Mouse (Mus musculus): ENCODE measurements around the gene Lefty1.
"Not testable (repeated sequence)": the region's sequence is repeated elsewhere in the genome, so short reads cannot be mapped to it uniquely, and the experiment has no call there.

The Lefty1 gene

DNA sequence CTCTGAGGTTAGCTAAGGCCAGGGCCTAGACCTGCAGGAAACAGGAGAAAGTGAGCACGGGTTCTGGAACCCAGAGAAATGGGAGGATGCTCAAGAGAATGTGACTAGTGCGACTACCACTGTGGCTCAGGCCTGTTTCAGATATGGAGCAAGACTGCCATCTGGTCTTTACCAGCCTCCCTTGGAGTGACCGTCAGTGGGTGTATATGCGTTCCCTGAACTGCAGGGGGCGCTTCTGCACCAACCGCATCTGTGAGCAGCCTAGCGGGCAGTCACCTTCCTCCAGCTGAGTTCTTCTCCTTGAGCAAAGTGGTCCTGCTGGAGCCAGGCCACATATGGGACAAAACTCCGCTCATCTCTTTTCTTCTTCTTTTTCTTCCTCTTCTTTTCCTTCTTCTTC, 15.1 kb upstream of the Lefty1 start:
- no peak for DNase-seq (ENCODE audit: low read depth, low spot score)

DNA sequence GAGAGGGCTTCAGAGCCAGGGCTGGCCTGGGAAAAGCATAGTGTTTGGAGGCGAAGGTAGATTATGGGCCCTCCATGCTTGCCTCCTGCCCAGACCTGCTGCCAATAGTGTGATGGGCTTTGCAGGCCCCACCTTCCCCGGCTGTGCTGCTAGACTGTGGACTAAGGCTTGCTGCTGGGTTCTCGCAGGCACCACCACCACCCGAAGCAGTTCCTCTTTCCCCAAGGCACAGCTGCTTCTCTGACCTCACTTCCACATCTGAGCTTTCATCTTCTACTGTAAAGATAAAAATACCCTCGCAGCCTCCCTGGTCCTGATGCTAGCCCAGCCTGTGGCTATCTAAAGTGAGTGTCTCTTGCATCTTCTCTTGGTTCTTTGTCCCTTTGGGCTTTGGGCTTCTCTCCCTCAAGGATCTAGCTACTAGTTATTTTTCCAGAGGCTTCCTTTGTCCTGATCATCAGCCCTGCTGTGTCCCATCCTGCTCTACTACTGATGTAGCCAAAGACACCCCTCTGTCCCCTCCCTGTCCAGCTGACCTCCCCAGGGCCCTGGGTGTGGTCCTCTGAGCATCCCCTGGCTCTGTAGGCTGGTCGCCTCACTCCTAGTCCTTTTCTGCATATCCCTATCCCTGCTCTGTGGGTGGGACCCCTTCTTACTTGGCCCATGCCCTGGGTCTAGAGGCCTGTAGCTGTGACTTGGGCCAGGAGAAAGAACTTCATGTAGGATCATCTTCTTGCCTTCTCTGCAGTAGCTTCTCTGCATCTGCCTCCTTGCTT, 12.4 kb upstream of the Lefty1 start:
- DNase-seq (ENCODE audit: low read depth, low spot score): no peak

DNA sequence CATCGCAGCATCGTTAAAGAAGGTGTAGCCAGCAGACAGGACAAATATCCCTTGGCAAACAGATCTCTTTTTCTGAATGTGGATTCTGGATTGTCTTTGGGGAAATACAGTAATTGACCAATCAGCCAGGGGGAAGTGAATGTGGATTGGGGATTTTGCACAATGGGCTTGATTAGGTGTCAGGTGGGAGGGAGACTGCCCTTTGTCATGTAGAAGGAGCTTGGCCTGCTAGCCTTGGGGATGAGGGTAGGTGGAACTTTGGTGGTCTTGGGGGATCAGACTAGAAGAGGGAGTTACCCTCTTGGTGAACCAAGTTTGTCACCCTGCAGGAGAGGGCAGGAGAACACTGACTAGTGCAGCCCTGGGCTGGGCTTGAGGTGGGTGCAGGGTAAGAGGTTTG, 10.1 kb upstream of the Lefty1 start:
- no peak for DNase-seq (ENCODE audit: low read depth, low spot score)

DNA sequence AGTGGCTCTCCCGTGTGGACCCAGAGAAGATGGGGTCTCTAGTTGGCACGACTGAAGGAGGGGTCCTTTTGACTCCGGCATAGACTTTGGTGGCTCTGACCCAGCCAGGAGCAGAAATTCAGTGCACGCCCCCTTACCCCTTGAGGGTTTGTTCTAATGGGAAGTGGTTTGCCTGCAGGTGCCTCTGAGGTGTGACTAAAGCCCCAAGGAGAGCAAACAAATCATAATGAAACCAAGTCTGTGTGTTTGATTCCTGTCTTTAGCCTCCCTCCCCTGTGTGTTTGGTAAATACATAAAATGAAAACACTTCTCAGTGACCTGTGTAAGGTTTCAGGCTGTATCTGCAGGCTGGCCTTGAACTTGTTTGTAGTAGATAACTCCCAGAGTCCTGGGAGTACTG, 8.5 kb upstream of the Lefty1 start:
- DNase-seq (ENCODE audit: low read depth, low spot score): no peak

DNA sequence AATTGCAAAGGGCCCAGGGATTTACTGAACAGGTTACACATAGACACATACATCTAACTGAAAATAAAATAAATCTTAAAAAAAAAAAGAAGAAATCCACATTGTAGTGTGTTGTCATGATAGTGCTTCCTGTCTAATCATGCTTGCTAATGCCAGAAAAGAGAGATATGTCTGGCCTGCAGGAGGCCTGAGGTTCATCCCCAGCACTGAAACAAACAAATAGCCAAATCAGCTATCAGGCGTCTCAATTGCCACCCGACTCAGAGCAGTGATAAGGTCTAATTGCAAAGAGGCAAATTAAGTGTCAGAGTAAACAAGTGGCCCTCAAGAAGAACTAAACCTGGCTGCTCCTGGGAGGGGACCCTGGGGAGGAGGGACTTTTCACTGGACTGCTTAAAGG, 5.2 kb upstream of the Lefty1 start:
- no peak for DNase-seq (ENCODE audit: low read depth, low spot score)

DNA sequence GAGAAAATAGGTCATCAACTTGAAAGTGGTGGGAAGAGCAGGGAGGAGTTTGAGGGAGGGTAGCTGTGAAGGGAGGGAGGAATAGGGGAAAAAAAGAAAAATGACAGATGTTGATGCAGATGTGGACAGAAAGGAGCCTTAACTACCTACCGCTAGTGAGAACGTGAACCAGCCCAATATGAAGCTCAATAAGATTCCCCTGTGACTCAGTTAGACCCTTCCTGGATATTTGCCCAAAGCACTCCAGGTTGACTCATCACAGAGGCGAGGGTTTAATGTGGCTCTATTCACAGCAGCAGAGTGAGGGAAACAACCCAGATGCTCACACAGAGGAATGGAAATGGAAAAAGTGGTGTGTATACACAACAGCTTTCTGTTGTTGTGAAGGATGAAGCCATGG, 3.7 kb upstream of the Lefty1 start:
- no peak for DNase-seq (ENCODE audit: low read depth, low spot score)

DNA sequence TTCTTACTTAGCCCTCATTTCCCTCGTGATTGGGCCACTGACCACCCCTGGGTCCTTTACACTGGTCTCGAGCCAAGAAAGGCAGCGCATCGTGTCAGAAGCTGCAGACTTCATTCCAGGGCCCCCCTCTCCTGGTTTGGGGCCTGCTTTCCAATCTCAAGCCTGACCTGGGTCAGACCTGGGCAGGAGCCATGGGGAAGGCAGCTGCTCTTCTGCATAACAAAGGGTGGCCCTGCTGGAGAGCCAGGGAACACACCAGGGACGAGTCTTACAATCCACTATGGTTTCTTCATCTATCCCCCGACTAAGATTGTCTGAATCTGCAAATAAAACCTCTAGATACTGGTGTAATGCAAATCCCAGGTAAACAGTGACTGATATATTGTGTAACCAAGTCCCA, 1.2 kb upstream of the Lefty1 start:
- no peak for DNase-seq (ENCODE audit: low read depth, low spot score)

DNA sequence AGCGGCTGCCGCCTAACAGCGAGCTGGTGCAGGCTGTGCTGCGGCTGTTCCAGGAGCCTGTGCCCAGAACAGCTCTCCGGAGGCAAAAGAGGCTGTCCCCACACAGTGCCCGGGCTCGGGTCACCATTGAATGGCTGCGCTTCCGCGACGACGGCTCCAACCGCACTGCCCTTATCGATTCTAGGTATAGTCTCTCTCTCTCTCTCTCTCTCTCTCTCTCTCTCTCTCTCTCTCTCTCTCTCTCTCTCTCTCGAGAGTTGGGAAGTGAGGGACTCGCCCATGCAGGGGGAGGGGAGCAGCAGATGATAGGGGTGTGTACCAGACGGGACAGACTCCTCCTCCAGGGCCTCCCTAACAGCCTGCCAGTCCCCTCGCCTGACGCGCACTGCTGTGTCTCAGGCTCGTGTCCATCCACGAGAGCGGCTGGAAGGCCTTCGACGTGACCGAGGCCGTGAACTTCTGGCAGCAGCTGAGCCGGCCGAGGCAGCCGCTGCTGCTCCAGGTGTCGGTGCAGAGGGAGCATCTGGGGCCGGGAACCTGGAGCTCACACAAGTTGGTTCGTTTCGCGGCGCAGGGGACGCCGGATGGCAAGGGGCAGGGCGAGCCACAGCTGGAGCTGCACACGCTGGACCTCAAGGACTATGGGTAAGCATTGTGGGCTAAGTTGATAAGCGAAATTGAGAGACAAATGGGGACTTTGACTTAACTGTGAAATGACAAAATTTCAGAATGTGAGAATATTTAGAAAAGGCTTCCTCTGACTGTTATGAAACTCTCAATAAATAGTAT, 2.0 kb downstream of the Lefty1 start:
- not testable (repeated sequence) for DNase-seq (ENCODE audit: low read depth, low spot score)

DNA sequence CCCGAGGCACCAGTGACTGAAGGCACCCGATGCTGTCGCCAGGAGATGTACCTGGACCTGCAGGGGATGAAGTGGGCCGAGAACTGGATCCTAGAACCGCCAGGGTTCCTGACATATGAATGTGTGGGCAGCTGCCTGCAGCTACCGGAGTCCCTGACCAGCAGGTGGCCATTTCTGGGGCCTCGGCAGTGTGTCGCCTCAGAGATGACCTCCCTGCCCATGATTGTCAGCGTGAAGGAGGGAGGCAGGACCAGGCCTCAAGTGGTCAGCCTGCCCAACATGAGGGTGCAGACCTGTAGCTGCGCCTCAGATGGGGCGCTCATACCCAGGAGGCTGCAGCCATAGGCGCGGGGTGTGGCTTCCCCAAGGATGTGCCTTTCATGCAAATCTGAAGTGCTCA, 2.8 kb downstream of the Lefty1 start:
- DNase-seq (ENCODE audit: low read depth, low spot score): not testable (repeated sequence)

DNA sequence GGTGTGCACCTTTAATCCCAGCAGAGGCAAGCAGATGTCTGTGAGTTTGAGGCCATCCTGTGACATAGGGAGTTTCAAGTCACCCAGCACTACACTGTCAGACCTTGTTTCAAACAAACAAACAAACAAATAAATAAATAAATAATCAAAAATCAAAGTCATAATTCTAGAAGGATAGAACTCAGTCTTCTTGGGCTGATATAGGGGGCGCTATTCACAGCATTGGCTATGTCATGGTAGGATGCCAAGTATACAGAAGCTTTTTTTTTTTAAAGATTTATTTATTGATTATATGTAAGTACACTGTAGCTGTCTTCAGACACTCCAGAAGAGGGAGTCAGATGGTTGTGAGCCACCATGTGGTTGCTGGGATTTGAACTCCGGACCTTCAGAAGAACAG, 4.0 kb downstream of the Lefty1 start:
- not testable (repeated sequence) for DNase-seq (ENCODE audit: low read depth, low spot score)

DNA sequence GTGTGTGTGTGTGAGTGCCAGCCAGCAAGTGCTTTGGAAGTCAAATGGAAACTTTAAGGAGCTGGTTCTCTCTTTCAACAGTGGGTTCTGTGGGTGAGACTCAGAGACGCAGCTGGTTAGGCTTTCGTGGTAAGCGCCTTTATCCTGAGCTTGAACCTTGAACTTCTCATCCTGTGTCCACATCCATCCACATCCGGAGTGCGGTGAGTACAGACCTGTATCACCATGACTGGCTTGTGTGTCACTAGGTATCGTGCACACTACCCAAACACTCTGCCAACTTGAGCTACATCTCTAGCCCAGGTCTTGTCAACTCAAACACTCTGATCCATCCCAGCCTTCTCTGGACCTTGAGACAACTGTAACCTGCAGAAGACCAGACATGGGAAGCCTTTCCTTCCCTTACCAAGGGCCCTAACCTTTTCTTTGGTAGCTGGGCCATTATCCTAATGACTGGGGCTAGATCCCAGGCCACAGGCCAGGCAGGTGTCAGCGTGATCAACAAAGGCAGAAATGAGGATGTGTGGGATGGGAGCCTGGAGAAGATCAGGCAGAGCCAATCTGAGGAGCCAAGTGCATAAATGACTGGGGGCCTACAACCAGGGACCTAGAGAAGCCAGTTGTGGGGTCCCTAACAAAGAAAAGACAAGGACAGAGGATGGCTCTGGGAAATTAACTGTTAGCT, 6.1 kb downstream of the Lefty1 start:
- no peak for DNase-seq (ENCODE audit: low read depth, low spot score)

DNA sequence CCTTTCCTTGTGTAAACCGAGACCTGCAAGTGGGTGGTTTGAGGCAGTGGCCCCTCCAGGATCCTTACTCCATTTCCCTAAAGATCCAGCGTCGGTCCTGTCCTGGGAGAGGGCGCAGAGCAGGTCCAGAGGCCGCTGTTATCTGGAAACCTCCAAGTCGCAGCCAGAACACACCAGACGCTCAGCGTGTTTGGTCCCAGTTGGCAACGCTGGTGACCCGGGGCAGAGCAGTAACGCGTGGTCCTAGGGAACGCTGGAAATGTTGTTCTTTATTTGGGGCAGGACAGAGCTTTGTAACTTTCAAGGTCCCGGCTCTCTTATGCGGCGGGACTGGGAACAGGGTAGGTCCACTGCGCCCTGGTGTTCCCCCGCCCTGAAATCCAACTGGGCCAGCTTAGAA, 6.9 kb downstream of the Lefty1 start:
- no peak for DNase-seq (ENCODE audit: low read depth, low spot score)

DNA sequence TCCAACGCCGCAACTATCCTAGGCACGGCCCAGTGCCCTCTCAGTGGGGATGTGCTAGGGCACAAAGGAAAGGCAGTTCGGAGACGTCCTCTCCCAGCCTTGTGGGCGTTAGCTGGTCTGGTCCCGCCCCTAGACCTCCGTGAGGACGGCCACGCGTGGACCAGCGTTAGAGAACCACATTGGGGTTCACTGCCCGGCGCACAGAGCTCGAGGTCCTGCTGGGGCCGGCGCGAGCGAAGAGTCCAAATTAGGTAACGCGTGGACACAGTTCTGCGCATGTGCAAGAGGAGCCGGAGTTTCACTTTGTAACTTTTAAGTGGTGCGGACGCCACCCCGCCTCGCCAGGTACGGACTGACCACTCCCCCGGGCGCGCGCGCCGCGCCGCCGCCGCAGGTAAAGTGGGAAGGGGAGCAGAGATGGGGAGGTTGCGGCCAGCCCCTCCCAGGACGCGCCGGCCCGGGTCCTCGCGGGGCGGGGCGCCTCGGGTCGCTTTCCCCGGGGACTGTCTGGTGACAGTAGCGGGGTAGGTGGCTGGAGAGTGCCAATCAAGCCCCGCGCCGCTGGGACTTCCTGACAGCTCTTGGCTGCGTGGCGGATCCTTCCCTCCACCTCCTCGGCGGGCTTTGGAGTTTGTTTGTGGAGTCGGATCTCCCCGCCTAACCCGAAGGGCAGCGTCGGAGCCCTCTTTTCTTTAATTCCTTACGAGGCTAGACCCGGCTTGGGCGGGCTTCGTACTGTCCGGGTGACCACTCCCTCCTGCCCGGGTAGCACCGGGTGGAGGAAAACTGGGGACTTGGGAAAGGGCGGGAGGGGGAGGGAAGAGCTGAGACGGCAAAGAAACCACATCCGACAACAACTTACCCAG, 7.6 kb downstream of the Lefty1 start, which contains the start of gene Tmem63a:
Tmem63a (plus strand) TSS at position 179 of the 866 bp plus-strand sequence.
- DNase-seq (ENCODE audit: low read depth, low spot score): peak; percentile 39

DNA sequence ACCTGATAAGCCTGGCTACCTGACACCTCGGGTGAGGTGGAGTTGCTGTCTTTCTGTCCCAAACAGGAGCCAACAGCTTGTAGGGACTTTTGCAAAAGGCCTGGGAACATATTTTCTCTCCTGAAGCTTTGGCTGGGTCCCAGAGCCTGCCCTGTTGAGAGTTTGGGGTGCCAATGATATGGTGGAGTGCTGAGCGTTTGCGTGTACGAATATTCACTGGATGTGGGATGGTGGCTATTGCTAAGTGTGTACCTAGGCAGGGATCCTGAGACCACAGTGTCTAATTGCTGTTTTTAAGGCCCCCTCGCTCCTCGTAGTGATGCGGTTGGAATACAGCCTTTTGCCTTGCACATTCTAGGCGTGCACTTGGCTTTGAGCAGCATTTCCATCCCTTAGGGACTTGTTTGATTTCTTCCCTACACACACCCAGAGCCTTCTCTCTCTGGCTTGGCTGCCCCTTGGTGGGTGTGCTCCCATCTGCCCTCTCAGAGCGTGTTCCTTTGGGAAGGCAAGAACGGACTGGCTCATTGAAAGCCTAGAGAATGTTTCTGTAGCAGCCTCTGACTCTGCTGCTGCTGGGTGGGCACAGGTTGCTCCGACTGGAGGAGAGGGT, 8.3 kb downstream of the Lefty1 start:
- no peak for DNase-seq (ENCODE audit: low read depth, low spot score)

DNA sequence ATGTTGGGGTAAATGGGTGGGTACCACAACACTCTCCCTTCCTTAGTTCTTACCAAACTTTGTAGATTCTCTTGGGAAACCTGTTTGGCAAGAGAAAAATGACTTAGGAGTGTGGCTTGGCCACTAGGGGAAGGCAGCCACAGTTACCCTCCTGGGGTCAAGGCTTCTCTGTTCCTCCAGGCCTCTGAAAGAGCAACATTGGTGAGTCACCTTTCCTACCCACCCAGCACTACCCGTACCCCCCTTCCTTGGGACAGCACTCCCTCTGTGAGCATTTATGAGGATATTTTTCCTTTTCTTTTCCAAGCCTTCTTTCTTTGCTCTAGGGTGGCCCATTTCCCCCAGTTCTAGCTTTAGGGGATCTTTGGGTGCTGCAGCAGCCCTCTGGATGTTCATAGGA, 9.1 kb downstream of the Lefty1 start:
- DNase-seq (ENCODE audit: low read depth, low spot score): no peak

DNA sequence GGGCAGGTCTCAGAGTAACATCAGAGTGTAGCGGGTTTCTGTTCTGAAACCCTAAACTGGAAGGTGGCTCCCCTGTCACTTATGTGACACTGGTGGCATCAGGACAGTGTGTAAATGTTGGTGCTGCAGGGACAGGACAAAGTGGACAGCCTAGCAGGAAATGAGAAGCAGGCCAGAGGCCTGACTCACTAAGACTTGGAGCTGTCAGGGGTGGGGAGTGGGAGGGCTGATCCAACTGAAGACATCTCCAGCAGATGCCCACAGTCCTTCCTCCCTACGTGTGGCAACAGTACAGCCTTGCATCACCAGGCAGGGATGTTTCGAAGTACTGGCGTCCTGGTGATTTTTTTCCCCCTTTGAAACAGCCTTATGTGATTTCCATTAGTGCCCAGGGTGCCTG, 9.7 kb downstream of the Lefty1 start:
- DNase-seq (ENCODE audit: low read depth, low spot score): no peak

DNA sequence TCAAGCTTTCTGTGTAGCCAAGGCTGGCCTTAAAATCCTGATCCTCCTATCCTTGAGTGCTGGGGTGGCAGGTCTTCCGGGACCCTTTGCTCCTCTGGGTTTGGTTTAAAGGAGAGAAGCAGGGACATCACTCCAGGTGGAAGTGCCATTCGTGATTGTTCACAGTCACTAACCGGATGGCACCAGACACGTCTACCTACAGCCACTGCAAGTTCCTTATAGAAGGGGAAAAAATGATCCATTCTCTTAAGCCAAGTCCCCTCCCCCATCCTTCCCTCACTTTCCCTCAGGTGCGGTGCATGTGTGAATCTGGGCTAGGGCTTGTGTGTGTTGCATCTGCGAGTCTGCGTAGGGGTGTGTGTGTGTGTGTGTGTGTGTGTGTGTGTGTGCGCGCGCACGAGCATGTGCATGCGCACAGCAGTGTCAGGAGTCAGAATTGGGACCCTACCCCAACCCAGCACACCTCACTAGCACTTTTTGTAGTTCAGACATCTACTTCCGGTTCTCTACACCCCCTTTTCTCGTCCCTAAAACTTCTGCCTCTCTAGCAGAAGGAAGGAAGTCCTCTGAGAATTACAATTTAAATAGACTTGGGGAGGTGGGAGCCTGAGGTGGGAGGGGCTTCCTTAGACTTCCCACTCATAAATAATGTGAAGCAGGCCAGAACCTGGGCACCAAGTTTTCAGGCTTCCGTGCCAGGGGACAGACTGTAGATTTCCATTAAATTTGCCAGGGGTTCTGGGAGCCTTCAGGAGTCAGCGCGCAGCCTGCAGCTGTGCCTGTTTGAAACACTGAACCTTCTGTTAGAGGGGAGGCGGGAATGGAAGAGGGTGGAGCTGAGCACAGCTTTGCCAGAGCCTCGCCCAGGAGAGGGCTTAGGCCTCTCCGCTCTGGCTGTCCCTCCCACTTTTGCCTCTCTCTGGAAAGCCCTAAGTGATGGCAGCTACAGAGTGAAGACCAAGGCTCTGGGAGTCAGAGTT, 10.5 kb downstream of the Lefty1 start:
- peak; percentile 36 for DNase-seq (ENCODE audit: low read depth, low spot score)

DNA sequence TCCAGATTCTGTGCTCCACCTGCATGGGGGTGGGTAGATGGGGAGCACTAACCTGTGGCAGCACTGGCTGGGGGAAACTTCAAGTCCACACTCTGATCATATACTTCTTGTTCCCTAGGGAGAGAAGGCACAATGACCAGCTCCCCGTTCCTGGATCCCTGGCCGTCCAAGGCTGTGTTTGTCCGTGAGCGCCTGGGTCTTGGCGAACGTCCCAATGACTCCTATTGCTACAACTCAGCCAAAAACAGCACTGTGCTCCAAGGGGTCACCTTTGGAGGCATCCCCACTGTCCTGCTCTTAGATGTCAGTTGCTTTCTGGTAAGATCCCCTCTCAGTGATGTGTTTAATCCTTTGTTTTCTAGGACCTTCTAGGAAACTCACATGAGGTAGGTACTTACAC, 11.6 kb downstream of the Lefty1 start:
- no peak for DNase-seq (ENCODE audit: low read depth, low spot score)

DNA sequence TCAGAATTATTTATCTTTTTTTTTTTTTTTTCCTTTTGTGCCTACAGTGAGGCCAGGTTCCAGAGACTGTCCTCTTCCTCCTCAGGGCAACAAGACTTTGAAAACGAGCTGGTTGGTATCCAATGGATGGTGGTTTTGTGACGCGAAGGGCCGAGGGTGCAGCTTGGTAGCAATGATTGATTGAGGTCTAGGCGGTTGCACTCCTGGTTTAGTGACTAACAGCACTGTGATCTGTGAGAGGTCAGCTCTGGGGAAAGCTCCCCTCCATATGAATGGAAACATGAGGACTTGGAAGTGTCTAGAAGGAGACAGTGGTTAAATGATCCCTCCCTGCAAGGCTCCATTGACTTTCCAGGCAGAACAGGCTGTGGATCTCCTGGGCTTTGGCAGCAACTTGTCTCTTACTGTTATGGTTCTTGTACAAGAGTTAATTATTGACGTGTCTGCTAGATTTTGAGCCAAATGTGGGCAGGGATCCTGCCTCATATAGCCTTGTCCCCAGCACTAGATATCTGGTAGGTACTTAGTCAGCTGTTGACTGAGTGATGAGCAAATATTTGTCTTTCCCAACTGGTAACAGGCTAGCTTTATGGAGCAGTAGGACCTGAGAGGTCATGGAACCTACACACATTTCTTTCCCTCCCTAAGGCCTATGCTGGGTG, 17.4 kb downstream of the Lefty1 start:
- no peak for DNase-seq (ENCODE audit: low read depth, low spot score)
